Mouse (Mus musculus): ENCODE measurements around the gene Ms4a7.

Gene Ms4a7

GRCm38 (mm10) chr19:11335932-11336331, at the start of gene Ms4a7:
Ms4a7 (minus strand) TSS chr19:11336146.
- in situ Hi-C loops (cut with MboI, MseI) = no loop called here

- in situ Hi-C loops (cut with MboI, MseI) = no loop called here
Observed at GRCm38 (mm10) chr19:11376399-11376798, 40.5 kb upstream of the Ms4a7 start.

GRCm38 (mm10) chr19:11375273-11375672, 39.3 kb upstream of the Ms4a7 start, which contains the start of gene Ms4a4a:
Ms4a4a (plus strand) TSS chr19:11375523.
- in situ Hi-C loops (cut with MboI, MseI) = no loop called here

GRCm38 (mm10) chr19:11371181-11371580, 35.2 kb upstream of the Ms4a7 start:
- in situ Hi-C loops (cut with MboI, MseI) = no loop called here

- in situ Hi-C loops (cut with MboI, MseI) = no loop called here
Observed at GRCm38 (mm10) chr19:11368310-11368709, 32.4 kb upstream of the Ms4a7 start.

GRCm38 (mm10) chr19:11362002-11362401, 26.1 kb upstream of the Ms4a7 start:
- in situ Hi-C loops (cut with MboI, MseI) = no loop called here

GRCm38 (mm10) chr19:11360106-11360505, 24.2 kb upstream of the Ms4a7 start:
- in situ Hi-C loops (cut with MboI, MseI) = no loop called here

- in situ Hi-C loops (cut with MboI, MseI) = loop anchor here (5.0 kb wide), 1 partner anchor 157 kb away; no protein-coding TSS in a partner anchor
Observed at GRCm38 (mm10) chr19:11355730-11356129, 19.8 kb upstream of the Ms4a7 start.

- in situ Hi-C loops (cut with MboI, MseI) = loop anchor here (5.0 kb wide), 2 partner anchors 255 to 420 kb away; partner anchors contain the start of gene Mrpl16
Observed at GRCm38 (mm10) chr19:11351878-11352277, 15.9 kb upstream of the Ms4a7 start.

GRCm38 (mm10) chr19:11349698-11350481, 13.9 kb upstream of the Ms4a7 start:
- in situ Hi-C loops (cut with MboI, MseI) = loop anchor here (5.0 kb wide), 2 partner anchors 257 to 422 kb away; partner anchors contain the start of gene Mrpl16

GRCm38 (mm10) chr19:11343992-11344391, 8.0 kb upstream of the Ms4a7 start:
- in situ Hi-C loops (cut with MboI, MseI) = no loop called here

GRCm38 (mm10) chr19:11343147-11343546, 7.2 kb upstream of the Ms4a7 start:
- in situ Hi-C loops (cut with MboI, MseI) = no loop called here

GRCm38 (mm10) chr19:11321123-11321522, 14.8 kb downstream of the Ms4a7 start:
- in situ Hi-C loops (cut with MboI, MseI) = loop anchor here (25.0 kb wide), 1 partner anchor 659 kb away; no protein-coding TSS in a partner anchor

GRCm38 (mm10) chr19:11316786-11317185, 19.2 kb downstream of the Ms4a7 start:
- in situ Hi-C loops (cut with MboI, MseI) = loop anchor here (25.0 kb wide), 1 partner anchor 654 kb away; no protein-coding TSS in a partner anchor

GRCm38 (mm10) chr19:11314354-11314753, 21.6 kb downstream of the Ms4a7 start, which contains the start of gene Ms4a14:
Ms4a14 (minus strand) TSS chr19:11314454.
- in situ Hi-C loops (cut with MboI, MseI) = loop anchor here (25.0 kb wide), 1 partner anchor 652 kb away; no protein-coding TSS in a partner anchor

- in situ Hi-C loops (cut with MboI, MseI) = loop anchor here (25.0 kb wide), 1 partner anchor 647 kb away; no protein-coding TSS in a partner anchor
Observed at GRCm38 (mm10) chr19:11308888-11309287, 27.1 kb downstream of the Ms4a7 start.

- in situ Hi-C loops (cut with MboI, MseI) = loop anchor here (10.0 kb wide), 1 partner anchor 1255 kb away; the partner anchor contains the start of gene Fads3
Observed at GRCm38 (mm10) chr19:11299529-11299928, 36.4 kb downstream of the Ms4a7 start.

GRCm38 (mm10) chr19:11298939-11299338, 37.0 kb downstream of the Ms4a7 start:
- in situ Hi-C loops (cut with MboI, MseI) = loop anchor here (10.0 kb wide), 1 partner anchor 1254 kb away; the partner anchor contains the start of gene Fads3

- in situ Hi-C loops (cut with MboI, MseI) = loop anchor here (5.0 to 10.0 kb wide), 2 partner anchors 101 to 1249 kb away; partner anchors contain the start of gene Fads3
Observed at GRCm38 (mm10) chr19:11293616-11294015, 42.3 kb downstream of the Ms4a7 start.

- in situ Hi-C loops (cut with MboI, MseI) = loop anchor here (5.0 to 10.0 kb wide), 2 partner anchors 101 to 1248 kb away; partner anchors contain the start of gene Fads3
Observed at GRCm38 (mm10) chr19:11292990-11293389, 43.0 kb downstream of the Ms4a7 start.

GRCm38 (mm10) chr19:11283773-11284172, 52.2 kb downstream of the Ms4a7 start, which contains the start of gene Ms4a5:
Ms4a5 (minus strand) TSS chr19:11283873.
- in situ Hi-C loops (cut with MboI, MseI) = no loop called here

- in situ Hi-C loops (cut with MboI, MseI) = no loop called here
Observed at GRCm38 (mm10) chr19:11280223-11280622, 55.7 kb downstream of the Ms4a7 start.
